Mouse (Mus musculus) kidney, adult 2 months (tissue): Measurements from ENCODE around the gene Rif1.
"Not testable (repeated sequence)": the region's sequence is repeated elsewhere in the genome, so short reads cannot be mapped to it uniquely, and the experiment has no call there.

Experiments used
- CTCF ChIP-seq: fragments of 200-500 bp; conservative IDR thresholded peaks from 2 replicates; pipeline ENCODE4 v1.5.1; 2011; ENCODE audit warnings: low read depth, mild to moderate bottlenecking, control low read depth, low read length, moderate library complexity, mixed read lengths; ENCODE audit not compliant: insufficient read depth, insufficient read length
- POLR2A ChIP-seq: fragments of 200-500 bp; IDR thresholded peaks from one replicate; pipeline ENCODE4 v1.6.1; 2011; ENCODE audit warnings: low read depth, low read length, control low read depth

DNA sequence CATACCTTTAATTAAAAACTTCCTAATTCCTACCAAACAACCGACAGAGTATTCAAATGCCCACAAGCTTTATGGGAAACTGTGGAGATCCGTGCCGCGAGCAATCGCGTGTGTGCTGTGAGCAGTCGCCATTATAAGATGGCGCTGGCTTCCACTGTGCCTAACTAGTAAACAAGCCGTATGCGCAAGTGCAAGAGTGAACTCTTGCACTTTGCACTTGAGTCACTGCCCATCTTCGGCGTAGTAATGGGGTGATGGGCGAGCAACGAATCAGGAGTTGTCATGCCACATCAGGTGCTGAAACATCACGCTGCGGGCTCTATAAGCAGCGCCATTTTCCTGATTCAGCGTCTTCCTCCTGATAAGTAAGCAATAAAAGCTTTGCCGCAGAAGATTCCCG is 58.7 kb downstream of the Rif1 start:
- TF ChIP-seq POLR2A, CTCF: not testable (repeated sequence)
